Mouse (Mus musculus) left cerebral cortex, adult 11 months (tissue): ENCODE measurements at regions not wholly inside any gene's neighbourhood (a gene's known extent, or its start where the extent isn't known, plus 50 kb on each side); places are given as distances from the start of the nearest gene placed in this dataset.

Experiments used
- DNase-seq: peaks from one replicate; pipeline ENCODE4 v3.0.0; 2022; ENCODE audit warnings: low spot score

DNA sequence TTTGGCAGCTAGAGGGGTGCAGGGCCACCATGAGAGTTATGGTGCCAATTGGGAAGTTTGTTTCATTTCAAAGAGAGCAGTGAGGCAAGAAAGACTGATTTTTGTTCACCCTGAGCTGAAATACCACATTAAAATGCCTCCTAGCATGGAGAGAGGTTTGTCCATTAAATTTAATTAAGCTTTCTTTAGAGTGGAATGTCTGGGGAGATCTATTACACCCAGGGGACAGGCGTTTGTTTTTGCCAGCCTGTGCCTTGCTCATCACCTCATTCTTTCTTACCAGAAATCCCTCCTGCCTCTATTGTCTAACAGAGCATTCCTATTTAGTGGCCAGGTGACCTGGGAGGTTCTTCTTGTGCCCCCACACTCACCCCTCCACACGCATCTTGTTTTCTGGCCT, 55.2 kb upstream of the Rcn1 start:
- no peak for DNase-seq

DNA sequence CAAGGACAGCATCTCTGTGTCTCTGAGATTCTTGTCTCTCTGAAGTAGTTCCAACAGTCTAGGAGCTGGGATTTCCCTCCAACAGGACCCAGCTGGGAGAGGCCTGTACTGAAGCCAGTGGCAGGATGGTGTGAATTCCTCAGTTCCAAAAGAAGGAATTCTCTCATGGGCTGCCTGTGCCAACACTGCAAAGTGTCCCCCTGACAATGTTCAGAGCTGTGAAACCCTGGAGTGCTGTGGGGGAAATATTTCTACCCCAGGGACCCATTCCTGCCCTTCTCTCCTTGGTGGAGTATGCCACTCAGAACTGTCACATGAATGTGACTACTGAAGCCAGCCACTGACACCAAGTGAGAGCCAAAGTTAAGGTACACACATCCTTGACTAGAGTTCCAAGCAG, 55.7 kb upstream of the Rcn1 start:
- DNase-seq = no peak

DNA sequence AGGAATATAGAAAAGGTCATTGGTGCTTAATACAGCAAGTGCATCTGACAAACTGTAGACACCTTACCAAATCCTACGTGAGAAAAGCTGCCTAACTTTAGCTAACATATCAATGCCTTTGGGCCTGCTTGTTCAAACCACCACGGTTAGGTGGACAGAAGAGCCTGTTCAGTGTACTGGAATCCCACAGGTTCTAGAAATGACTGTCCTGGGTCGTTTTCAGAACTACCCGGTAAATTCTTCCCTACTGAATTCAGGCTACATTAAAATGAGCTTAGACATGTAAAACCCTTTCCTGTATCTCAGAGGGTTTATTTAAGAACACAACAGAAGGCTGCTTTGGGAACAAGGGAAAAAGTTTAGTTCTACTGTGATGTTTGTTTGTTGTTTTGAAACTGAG, 59.5 kb upstream of the Rcn1 start:
- no peak for DNase-seq

DNA sequence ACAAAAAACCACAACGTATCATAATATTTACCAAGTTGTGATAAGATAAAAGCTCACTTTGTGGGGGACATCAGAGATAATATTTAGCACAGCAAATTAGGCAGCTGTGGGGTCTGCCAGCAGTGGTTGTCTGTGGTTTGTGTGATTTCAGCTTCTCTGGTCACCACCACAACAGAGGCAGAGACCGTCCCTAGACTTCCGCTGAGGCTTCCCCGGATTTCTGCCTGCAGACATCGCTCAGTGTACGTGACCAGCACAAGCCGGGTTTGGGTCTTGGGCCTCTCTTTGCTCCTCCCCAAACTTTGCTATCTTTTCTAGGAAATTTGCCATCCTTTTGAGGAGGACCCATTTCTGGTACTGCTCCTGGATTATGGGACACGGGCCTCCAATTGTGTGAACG, 60.4 kb upstream of the Rcn1 start:
- DNase-seq = no peak

DNA sequence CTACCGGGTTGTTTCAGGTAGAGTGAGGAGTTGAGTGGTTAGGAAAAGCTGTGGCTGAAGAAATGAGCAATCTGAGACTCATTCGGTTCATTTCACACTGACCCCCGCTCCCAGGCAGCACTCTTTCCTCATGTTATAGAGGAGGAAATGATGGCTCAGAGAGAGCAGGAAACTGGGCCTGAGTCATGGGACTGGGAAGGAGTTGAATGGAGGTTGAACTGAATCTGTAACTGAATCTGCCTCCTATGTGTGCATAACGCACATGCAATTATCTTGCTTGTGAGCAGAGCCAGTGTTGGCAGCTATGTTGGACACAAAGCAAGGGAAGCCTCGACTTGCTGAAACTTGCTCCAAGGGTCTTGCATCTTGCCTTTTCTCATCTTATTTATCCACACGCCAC, 66.5 kb upstream of the Rcn1 start:
- no peak for DNase-seq

DNA sequence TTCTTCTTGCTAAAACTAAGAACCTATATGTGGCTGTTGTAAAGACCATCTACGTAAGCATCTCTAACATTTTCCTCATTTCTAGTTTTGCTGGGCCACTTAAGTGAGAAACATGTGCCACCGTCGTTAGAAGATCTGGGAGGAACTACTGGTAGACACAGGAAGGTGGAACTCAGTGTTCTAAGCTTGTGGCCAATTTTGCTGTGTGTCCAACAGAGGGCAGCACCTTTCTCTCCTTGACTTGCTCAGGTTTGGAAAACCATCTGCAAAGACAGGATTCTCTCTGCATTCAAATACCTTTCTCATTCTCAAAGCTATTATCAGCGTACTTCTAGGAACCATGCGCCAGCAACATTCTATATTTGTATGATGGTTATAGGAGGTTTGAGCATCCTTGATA, 69.8 kb upstream of the Rcn1 start:
- DNase-seq = peak; percentile 33

DNA sequence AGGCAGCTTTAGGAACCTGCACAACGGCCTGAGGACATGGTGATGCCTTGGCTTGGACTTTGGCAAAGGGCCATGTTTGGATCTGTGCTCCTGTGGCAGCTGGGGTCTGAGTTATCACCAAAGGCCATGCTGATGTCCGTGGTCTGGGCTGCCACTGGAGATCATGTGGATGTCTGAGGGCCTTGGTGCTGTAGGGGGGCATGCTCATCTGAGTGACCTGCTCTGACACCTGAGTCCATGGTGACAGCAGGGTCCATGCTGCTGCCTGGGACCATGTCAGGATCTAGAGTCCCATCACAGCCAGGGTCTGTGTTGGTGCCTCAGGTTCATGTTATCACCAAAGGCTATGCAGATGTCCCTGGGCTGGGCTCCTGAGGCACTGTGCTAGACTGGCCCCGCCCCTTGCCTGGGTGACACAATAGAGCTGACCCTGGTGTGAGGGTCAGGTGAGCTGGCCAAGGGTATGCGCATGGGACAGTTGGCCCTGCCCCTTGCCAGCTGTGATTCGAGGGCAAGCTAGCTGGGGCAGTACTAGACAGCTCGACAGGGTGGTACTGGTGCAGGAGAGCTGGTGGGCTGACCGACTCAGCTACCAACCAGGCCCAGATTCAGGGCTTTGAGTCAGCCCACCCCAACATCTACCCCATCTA, 77.0 kb upstream of the Rcn1 start:
- no peak for DNase-seq

DNA sequence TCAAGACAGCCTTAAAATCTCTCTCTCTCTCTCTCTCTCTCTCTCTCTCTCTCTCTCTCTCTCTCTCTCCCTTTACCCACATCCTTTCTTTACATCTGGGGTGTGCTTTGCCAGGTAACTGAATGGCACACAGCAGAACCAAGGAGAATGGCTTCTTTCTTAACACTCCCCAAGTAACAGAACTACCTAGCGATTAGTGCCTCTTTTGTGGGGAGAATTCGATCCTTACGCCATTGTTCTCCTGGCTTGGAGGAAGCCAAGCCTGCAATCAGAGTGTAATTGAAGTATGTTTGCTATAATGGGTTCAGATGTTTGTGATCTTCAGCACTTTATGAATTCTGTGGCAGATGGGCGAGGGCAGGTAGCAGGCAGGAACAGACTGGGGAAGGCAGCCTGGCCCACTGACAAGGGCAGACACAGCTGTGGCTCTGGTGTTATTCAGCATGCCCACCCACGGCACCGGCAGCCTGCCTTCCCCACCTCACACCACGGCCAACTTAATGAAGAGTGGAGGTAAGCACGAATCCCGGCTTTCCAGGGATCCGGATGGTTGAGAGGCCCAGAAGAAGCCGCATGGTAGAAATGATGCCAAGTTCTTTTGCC, 83.0 kb upstream of the Rcn1 start:
- DNase-seq = no peak

DNA sequence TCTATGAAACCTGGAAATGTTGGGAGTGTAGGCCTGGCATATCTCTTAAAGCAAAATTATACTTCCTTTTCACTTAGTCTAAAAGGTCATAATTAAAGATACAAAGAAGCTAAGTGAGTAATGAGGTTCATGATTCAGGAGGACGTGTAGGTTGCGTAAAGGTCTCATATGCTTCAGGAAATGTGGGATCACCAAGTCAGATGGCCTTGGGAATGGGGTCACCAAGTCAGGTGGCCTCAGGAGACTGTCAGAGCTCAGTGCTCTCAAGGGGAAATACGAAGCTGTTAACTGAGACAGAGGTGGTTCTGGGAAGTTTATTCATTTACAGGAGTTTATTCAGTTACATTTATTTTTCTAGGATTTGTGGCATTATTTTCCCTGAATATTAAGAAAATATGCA, 85.4 kb upstream of the Rcn1 start:
- no peak for DNase-seq

DNA sequence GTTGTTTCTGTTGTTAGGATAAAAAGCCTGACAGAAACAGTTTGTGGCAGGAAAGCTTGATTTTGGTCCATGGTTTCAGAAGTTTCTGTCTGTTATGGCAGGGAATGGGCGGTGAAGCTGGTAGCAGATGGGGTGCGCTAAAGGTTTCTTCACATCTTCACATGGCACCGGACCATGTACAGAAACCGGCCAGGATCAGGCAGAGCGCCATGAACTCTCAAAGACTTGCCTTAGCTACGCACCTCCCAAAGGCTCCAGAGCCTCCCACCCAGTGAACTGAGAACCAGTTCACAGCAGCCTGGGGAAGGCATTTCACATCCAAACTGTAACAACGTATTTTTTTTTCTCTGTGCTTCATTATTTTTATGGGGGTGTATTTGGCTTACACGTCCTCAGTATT, 86.2 kb upstream of the Rcn1 start:
- DNase-seq = no peak

DNA sequence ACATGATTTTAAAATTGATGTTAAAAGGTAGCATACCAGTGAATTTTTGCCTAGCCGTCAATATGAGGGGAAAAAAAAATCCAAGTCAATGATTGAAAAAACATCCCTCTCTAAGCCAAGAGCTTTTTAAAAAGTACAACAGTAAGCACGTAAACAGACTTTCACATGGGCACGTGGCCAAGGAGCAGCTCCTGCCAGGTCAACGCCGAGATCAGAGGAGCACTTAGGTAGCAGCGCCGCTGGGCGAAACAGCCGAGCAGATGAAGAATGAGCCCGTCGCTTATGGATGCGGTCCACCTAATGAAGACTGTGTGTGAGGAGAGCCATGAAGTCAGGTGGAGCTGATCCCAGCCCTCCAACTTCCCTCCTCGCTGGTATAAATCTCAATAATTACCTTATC, 96.7 kb upstream of the Rcn1 start:
- no peak for DNase-seq

DNA sequence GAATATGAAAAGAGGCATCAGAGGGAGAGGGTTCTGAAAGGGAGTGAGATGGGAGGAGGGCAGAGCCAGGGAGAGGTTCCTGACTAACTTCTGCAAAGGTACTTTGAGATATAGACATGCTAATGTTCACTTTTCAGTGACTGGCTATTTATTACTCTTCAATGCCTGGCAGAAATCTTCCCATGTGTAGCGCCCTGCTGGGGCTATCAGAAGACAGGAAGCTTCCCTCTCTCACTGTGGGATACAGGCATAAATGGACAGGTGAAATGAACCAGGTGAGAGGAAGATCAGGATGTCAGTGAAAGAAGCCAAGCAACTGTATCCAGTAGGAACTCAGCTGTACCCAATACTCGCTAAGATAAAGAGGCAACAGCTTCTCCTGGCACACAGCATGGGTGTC, 105.1 kb upstream of the Rcn1 start:
- no peak for DNase-seq

DNA sequence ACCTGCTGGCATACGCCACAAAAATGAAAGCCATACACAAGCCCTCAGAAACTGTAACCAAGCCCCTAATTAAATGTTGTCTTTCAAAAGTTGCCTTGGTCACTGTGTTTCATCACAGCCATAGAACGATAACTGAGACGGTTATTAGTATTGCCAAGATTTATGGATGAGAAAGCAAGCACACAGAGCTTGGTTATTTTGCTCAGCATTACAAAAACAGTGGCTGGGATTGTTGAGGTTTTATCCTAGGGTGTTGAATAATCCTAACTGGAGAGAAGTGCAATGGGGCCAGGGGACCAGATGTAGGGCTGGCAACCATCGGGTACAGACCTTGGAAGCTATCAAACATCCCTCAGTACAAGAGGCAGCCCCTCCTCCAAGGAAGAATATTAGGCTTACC, 106.4 kb upstream of the Rcn1 start:
- no peak for DNase-seq

DNA sequence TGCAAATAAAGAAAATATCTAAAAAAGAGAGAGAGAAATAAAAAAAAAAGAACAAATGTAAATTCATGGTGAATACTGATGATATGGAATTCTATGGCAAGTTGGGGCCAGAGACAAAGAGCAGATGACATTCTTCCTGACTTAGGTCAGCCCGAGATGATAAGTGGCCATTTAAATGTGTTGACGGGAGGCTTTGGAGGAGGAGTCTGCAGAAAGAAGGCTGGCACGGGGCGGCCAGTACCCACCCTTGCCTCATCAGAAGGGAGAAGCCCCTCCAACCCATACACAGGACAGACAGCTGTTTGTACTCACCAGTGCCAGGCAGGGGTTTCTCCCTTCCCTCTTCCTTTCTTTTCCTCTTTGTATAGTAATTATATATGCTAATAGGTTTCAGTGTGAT, 108.0 kb upstream of the Rcn1 start:
- DNase-seq = no peak

DNA sequence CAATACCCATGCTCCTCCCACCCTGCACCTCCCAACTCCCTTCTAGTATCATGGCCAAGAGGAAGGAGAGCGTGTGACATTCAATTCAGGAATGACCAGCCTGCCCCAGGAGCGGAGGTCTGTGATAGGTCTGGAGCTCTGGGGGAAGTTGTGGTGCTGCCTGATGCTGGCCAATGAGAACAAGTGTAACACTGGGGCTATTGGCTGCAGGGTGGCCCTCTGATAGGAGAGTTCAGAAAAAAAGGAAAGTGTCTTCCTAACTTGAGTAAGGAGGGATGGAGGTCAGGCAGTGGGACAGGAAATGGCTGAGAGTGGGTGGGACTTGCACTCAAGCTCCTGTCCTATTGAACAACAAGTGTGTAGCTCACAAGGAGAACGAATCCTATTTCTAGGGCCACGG, 111.7 kb upstream of the Rcn1 start:
- DNase-seq = no peak

DNA sequence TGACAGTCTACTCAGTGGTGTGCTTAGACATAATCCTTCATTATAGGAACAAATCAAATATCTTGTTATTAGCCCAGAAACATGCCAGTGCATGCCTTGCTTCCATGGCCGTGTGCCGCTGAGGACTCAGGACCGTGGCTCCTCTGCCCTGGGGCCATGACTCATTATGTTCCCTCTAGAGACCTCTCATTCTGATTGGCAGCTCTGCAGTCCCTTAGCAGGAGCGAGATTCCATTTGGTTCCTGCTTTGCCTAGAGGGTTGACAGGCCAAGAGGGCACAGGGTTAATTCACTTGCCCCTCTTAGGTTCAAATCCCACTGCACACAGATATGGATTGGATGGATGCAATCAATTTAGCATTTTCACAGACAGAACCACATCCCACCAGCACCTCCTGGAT, 112.6 kb upstream of the Rcn1 start:
- no peak for DNase-seq

DNA sequence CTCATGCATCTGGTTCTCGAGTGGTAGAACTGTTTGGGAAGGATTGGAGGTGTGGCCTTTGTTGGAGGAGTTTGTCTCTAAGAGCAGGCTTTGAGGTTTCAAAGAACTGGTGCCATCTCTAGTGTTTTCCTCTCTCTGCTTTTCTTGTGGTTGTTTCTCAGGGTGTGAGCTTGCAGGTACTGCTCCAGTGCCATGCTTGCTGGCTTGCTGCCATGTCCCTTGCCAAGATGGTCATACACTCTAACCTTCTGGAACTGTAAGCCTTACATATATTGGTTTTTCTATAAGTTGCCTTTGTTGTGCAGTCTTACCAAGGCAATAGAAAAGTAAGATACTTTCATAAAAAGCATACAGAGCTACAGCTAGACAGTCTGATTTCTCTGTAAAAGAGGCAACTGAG, 115.1 kb upstream of the Rcn1 start:
- DNase-seq = no peak

DNA sequence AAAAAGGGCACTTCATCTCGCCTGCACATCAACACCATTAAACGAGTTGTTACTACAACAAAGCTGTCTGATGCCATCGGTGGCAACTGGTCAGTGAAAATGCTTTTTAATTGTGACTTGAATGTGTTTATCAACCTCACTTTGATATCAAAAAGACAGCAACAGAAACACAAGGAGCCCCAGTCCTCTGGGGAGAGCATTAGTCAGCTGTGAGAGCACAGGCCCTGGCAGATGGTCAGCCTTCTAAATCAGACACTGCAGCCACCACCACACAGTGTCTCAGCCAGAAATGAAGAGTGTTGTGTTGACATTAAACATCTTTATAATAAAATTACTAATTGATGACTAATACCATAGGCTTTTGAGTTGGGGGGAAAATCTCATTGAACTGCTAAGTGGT, 115.8 kb upstream of the Rcn1 start:
- DNase-seq = no peak

DNA sequence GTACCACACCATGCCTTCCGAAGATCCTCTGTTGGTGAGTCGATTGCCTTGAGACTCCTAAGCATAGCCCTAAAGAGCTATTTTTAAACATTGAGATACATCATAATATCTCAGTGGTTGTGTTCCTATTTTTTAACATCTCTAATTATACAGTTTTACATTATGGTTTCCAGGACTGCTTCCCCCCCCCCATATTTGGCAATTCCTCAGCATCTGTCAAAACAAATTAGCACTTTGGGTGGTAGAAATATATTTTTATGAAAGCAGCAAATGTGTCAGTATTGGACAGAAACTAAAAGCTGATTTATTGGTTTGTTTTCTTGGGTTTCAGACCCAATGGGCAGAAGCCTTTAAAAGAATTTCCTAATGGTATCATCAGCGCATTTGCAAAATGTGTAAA, 116.2 kb upstream of the Rcn1 start:
- no peak for DNase-seq

DNA sequence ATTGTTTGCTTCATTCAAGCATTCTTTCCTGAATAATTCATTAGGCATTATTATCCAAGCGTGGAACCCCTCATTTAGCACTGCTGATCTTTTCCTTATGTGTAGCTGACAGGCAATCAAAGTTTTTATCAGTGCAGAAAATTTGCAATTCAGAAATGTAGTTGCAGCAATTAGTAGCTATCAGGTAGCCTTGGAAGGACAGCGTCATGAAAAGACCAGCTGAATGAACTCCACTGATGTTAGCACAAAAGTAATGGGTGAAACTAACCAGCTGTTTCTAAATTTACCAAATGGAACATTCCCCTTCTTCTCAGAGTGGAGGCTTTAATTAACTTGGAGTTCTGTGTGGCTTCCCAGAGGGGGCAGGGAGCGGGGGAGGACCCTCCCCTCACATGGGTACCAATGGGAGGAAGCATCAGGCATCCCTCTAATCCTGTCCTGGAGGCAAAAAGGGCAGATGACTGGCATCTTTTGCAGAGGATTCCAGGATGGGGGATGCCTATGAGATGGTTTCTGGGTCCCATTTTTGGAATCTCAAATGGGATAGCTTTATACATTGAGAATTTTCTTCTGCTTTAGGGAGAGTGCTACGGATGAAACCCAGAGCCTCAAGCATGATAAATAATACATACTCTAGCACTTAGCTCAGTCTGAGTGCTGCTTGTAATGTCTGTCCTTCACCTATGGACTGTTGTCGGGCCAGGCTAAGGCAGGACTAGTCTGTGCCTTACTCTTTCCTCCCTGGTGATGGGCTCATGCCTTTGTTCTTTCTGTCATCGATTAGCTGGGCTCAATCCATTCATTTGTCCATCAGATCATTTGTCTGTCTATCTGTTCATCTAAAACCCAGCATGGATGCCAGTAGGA, 117.4 kb upstream of the Rcn1 start:
- DNase-seq = no peak

DNA sequence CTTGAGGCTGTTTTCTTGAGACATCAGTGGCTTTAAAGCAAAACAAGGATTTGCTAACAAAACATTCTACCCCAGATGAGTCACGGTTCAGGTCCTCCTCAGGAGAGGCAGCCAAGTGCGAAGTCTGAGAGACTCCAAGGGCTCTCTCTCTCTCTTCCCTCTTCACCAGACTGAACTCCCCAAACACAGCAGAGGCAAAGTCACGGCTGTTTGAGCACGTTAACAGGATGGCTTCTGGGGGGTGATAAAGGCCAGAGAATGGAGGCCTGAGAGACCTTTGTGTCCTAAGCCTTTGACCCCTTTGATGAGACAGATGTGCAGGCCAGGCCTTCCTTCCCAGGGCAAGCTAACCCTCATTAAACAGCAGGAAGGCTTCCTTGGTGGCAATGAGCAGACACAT, 122.7 kb upstream of the Rcn1 start:
- DNase-seq = no peak

DNA sequence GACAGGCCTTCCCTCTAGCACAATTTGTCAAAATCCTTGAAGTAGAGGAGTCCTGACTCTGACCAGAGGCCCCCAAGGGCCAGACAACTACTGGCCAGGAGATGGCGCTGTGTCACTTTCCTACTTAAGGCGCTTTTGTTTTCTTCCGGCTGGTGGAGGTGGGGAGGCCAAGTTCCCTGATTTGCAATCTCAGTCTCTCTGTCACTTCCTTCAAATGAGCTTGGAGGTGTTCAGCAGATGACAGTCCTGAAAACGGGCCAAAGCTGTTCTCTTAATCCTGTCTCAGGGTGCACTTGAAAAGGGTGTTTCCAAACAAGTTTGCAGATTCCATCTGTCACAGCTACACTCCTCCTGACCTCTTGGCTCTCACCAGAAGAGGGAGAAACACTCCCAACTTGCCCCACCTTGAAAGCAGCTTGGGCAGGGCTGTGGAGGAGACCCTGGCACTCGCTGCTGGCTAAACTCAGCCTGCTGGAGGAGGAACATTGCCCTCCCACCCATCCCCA, 124.2 kb upstream of the Rcn1 start:
- DNase-seq = peak; percentile 29

DNA sequence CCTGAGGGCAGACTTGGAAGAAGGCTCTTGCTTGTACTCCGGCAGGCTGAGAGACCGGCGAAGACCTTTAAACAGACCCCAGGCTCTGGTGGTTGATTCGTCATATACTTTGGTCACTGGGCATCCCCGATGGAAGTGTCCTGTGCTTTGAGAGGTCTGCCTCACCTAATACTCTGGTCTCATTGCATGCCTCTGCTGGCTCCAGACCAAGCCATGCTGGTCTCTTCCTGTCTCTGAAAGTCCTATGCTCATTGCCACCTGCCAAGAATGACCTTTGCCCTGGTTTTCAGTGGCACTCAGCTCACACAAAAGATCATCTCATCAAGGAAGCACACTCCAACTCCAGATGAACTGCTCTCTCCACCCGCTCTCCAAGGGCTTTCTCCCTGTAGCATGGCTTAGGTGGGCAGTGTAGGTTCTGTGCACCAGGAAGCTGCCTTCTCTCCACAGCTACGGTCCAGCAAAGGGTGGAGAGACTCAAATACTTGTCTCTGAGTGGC, 126.0 kb upstream of the Rcn1 start:
- DNase-seq = no peak
